Mouse (Mus musculus): Measurements from ENCODE around the gene Prdm10.

Gene Prdm10

GRCm38 (mm10) chr9:31262226-31263105 is 17.9 kb upstream of the Prdm10 start:
- in situ Hi-C loops (cut with MboI; ENCODE audit: unreplicated experiment in 2 of 2) = no loop called here

- in situ Hi-C loops (cut with MboI; ENCODE audit: unreplicated experiment in 2 of 2) = no loop called here
These were observed 14.2 kb upstream of the Prdm10 start for GRCm38 (mm10) chr9:31266013-31266659.

- in situ Hi-C loops (cut with MboI; ENCODE audit: unreplicated experiment in 2 of 2) = no loop called here
These were observed 8.9 kb upstream of the Prdm10 start for GRCm38 (mm10) chr9:31271221-31272015.

GRCm38 (mm10) chr9:31272160-31272559 is 8.2 kb upstream of the Prdm10 start:
- in situ Hi-C loops (cut with MboI; ENCODE audit: unreplicated experiment in 2 of 2) = no loop called here

GRCm38 (mm10) chr9:31278651-31279050 is 1.7 kb upstream of the Prdm10 start:
- in situ Hi-C loops (cut with MboI; ENCODE audit: unreplicated experiment in 2 of 2) = loop anchor here in 1 of 2 experiments (25.0 kb wide), 1 partner anchor 1259 kb away; the partner anchor contains the start of gene Fli1

- in situ Hi-C loops (cut with MboI; ENCODE audit: unreplicated experiment in 2 of 2) = loop anchor here in 1 of 2 experiments (25.0 kb wide), 1 partner anchor 1258 kb away; the partner anchor contains the start of gene Fli1
These were observed 1.0 kb upstream of the Prdm10 start for GRCm38 (mm10) chr9:31279306-31279705.

GRCm38 (mm10) chr9:31279885-31280365 is 413 bp upstream of the Prdm10 start:
- in situ Hi-C loops (cut with MboI; ENCODE audit: unreplicated experiment in 2 of 2) = loop anchor here in 1 of 2 experiments (25.0 kb wide), 1 partner anchor 1257 kb away; the partner anchor contains the start of gene Fli1

- in situ Hi-C loops (cut with MboI; ENCODE audit: unreplicated experiment in 2 of 2) = loop anchor here in 1 of 2 experiments (25.0 kb wide), 1 partner anchor 1256 kb away; the partner anchor contains the start of gene Fli1
These were observed 799 bp downstream of the Prdm10 start for GRCm38 (mm10) chr9:31281011-31281662.

GRCm38 (mm10) chr9:31281663-31282015 is 1.3 kb downstream of the Prdm10 start:
- in situ Hi-C loops (cut with MboI; ENCODE audit: unreplicated experiment in 2 of 2) = loop anchor here in 1 of 2 experiments (25.0 kb wide), 1 partner anchor 1256 kb away; the partner anchor contains the start of gene Fli1

- in situ Hi-C loops (cut with MboI; ENCODE audit: unreplicated experiment in 2 of 2) = loop anchor here in 1 of 2 experiments (25.0 kb wide), 1 partner anchor 1255 kb away; the partner anchor contains the start of gene Fli1
These were observed 2.2 kb downstream of the Prdm10 start for GRCm38 (mm10) chr9:31282536-31282935.

GRCm38 (mm10) chr9:31283044-31283443 is 2.7 kb downstream of the Prdm10 start:
- in situ Hi-C loops (cut with MboI; ENCODE audit: unreplicated experiment in 2 of 2) = loop anchor here in 1 of 2 experiments (25.0 kb wide), 1 partner anchor 1254 kb away; the partner anchor contains the start of gene Fli1

- in situ Hi-C loops (cut with MboI; ENCODE audit: unreplicated experiment in 2 of 2) = loop anchor here in 1 of 2 experiments (25.0 kb wide), 1 partner anchor 1253 kb away; the partner anchor contains the start of gene Fli1
These were observed 3.6 kb downstream of the Prdm10 start for GRCm38 (mm10) chr9:31283911-31284310.

GRCm38 (mm10) chr9:31290201-31290862 is 10.0 kb downstream of the Prdm10 start:
- in situ Hi-C loops (cut with MboI; ENCODE audit: unreplicated experiment in 2 of 2) = loop anchor here in 1 of 2 experiments (25.0 kb wide), 1 partner anchor 1247 kb away; the partner anchor contains the start of gene Fli1

- in situ Hi-C loops (cut with MboI; ENCODE audit: unreplicated experiment in 2 of 2) = loop anchor here in 1 of 2 experiments (25.0 kb wide), 1 partner anchor 1245 kb away; the partner anchor contains the start of gene Fli1
These were observed 11.6 kb downstream of the Prdm10 start for GRCm38 (mm10) chr9:31291978-31292377.

GRCm38 (mm10) chr9:31293208-31293607 is 12.9 kb downstream of the Prdm10 start:
- in situ Hi-C loops (cut with MboI; ENCODE audit: unreplicated experiment in 2 of 2) = loop anchor here in 1 of 2 experiments (25.0 kb wide), 1 partner anchor 1244 kb away; the partner anchor contains the start of gene Fli1

- in situ Hi-C loops (cut with MboI; ENCODE audit: unreplicated experiment in 2 of 2) = loop anchor here in 1 of 2 experiments (25.0 kb wide), 1 partner anchor 1242 kb away; the partner anchor contains the start of gene Fli1
These were observed 15.0 kb downstream of the Prdm10 start for GRCm38 (mm10) chr9:31295311-31295710.

GRCm38 (mm10) chr9:31296293-31296692 is 16.0 kb downstream of the Prdm10 start:
- in situ Hi-C loops (cut with MboI; ENCODE audit: unreplicated experiment in 2 of 2) = loop anchor here in 1 of 2 experiments (25.0 kb wide), 1 partner anchor 1241 kb away; the partner anchor contains the start of gene Fli1

GRCm38 (mm10) chr9:31298751-31299150 is 18.4 kb downstream of the Prdm10 start:
- in situ Hi-C loops (cut with MboI; ENCODE audit: unreplicated experiment in 2 of 2) = loop anchor here in 1 of 2 experiments (25.0 kb wide), 1 partner anchor 1239 kb away; the partner anchor contains the start of gene Fli1

Measured in v-Abl transformed pro-B cells (cell line).